Mouse (Mus musculus): ENCODE data around the gene Ddit4.
A peak's percentile ranks its signal among the peaks of the same experiment; 100 is the strongest.

Ddit4 gene

GRCm38 (mm10) chr10:59949783-59950605, 1.6 kb downstream of the Ddit4 start:
- DNase-seq (ENCODE audit: low read depth, low spot score): no peak

- DNase-seq (ENCODE audit: low read depth, low spot score): peak; percentile 66
Observed at GRCm38 (mm10) chr10:59949255-59949648, 2.4 kb downstream of the Ddit4 start.

- DNase-seq (ENCODE audit: low read depth, low spot score): peak; percentile 73
Observed at GRCm38 (mm10) chr10:59948363-59949254, 3.0 kb downstream of the Ddit4 start.

GRCm38 (mm10) chr10:59947296-59948073, 4.1 kb downstream of the Ddit4 start:
- peak; percentile 72 for DNase-seq (ENCODE audit: low read depth, low spot score)

- DNase-seq (ENCODE audit: low read depth, low spot score): no peak
Observed at GRCm38 (mm10) chr10:59946362-59946761, 5.3 kb downstream of the Ddit4 start.

- DNase-seq (ENCODE audit: low read depth, low spot score): no peak
Observed at GRCm38 (mm10) chr10:59945416-59945815, 6.2 kb downstream of the Ddit4 start.

- DNase-seq (ENCODE audit: low read depth, low spot score): peak; percentile 80
Observed at GRCm38 (mm10) chr10:59943421-59943989, 8.1 kb downstream of the Ddit4 start.

- no peak for DNase-seq (ENCODE audit: low read depth, low spot score)
Observed at GRCm38 (mm10) chr10:59942847-59943420, 8.7 kb downstream of the Ddit4 start.

- no peak for DNase-seq (ENCODE audit: low read depth, low spot score)
Observed at GRCm38 (mm10) chr10:59942281-59942846, 9.3 kb downstream of the Ddit4 start.

- no peak for DNase-seq (ENCODE audit: low read depth, low spot score)
Observed at GRCm38 (mm10) chr10:59939081-59939480, 12.6 kb downstream of the Ddit4 start.

GRCm38 (mm10) chr10:59938662-59939061, 13.0 kb downstream of the Ddit4 start:
- DNase-seq (ENCODE audit: low read depth, low spot score): no peak

GRCm38 (mm10) chr10:59936058-59936856, 15.4 kb downstream of the Ddit4 start:
- peak; percentile 31 for DNase-seq (ENCODE audit: low read depth, low spot score)

GRCm38 (mm10) chr10:59934039-59934438, 17.6 kb downstream of the Ddit4 start:
- DNase-seq (ENCODE audit: low read depth, low spot score): peak; percentile 57

GRCm38 (mm10) chr10:59932521-59932920, 19.1 kb downstream of the Ddit4 start:
- peak; percentile 39 for DNase-seq (ENCODE audit: low read depth, low spot score)

- DNase-seq (ENCODE audit: low read depth, low spot score): no peak
Observed at GRCm38 (mm10) chr10:59930996-59931395, 20.6 kb downstream of the Ddit4 start.

GRCm38 (mm10) chr10:59929205-59929604, 22.4 kb downstream of the Ddit4 start:
- DNase-seq (ENCODE audit: low read depth, low spot score): no peak

- no peak for DNase-seq (ENCODE audit: low read depth, low spot score)
Observed at GRCm38 (mm10) chr10:59924305-59924704, 27.3 kb downstream of the Ddit4 start.

GRCm38 (mm10) chr10:59923493-59923892, 28.1 kb downstream of the Ddit4 start:
- peak; percentile 58 for DNase-seq (ENCODE audit: low read depth, low spot score)

GRCm38 (mm10) chr10:59920810-59921681, 30.6 kb downstream of the Ddit4 start:
- DNase-seq (ENCODE audit: low read depth, low spot score): peak; percentile 49
